Mouse (Mus musculus): ENCODE results near the gene Dixdc1. TPM values are rescaled to one million over a fixed set of nuclear protein-coding genes. Genes with fewer than 3 reads are reported as not detected.
A peak's percentile ranks its signal among the peaks of the same experiment; 100 is the strongest.
"Not testable (repeated sequence)": the region's sequence is repeated elsewhere in the genome, so short reads cannot be mapped to it uniquely, and the experiment has no call there.

Dixdc1 gene
- total RNA-seq, 4 experiments from 2014 or later = 9.5 to 13.6 (median 11.7) TPM

- no peak for DNase-seq
These were observed 92.4 kb downstream of the Dixdc1 start for GRCm38 (mm10) chr9:50646826-50647370.

- DNase-seq = no peak
These were observed 105.0 kb downstream of the Dixdc1 start for GRCm38 (mm10) chr9:50634270-50634669.

- DNase-seq = no peak
These were observed 106.3 kb downstream of the Dixdc1 start for GRCm38 (mm10) chr9:50633059-50633458.

- no peak for DNase-seq
These were observed 107.2 kb downstream of the Dixdc1 start for GRCm38 (mm10) chr9:50632016-50632688.

GRCm38 (mm10) chr9:50630903-50631302, 108.4 kb downstream of the Dixdc1 start:
- not testable (repeated sequence) for DNase-seq

- no peak for DNase-seq
These were observed 121.5 kb downstream of the Dixdc1 start for GRCm38 (mm10) chr9:50617794-50618330.

- DNase-seq = peak; percentile 85
These were observed 122.3 kb downstream of the Dixdc1 start, which contains the start of the genes Pih1d2 and Nkapd1 for GRCm38 (mm10) chr9:50616766-50617603. Pih1d2 (plus strand) TSS chr9:50617321. Nkapd1 (minus strand) TSS chr9:50617464.

- DNase-seq = no peak
These were observed 123.2 kb downstream of the Dixdc1 start for GRCm38 (mm10) chr9:50616161-50616560.

Other genes with a start within 250 kb of the Dixdc1 start
- under 1 TPM in 2 of 4 experiments, not detected in 2; 0.28 to 0.35 TPM for gene Plet1, start 245.0 kb downstream of the Dixdc1 start, total RNA-seq (2022)
- gene Pts, start 210.8 kb downstream of the Dixdc1 start, total RNA-seq (2022) = 10 to 100 TPM; 54.1 to 70.2 (median 63.4) TPM
- gene Il18, start 184.7 kb downstream of the Dixdc1 start, total RNA-seq (2022) = 1 to 10 TPM; 5.5 to 9.1 (median 7.3) TPM
- gene Bco2, start 184.3 kb downstream of the Dixdc1 start, total RNA-seq (2022) = 1 to 10 TPM; 4.8 to 7.0 (median 5.6) TPM
- gene Tex12, start 178.2 kb downstream of the Dixdc1 start, total RNA-seq (2022) = not detected
- 100 to 1,000 TPM; 137 to 229 (median 191) TPM for gene Sdhd, start 135.7 kb downstream of the Dixdc1 start, total RNA-seq (2022)
- 100 to 1,000 TPM; 139 to 206 (median 156) TPM for gene Timm8b, start 135.6 kb downstream of the Dixdc1 start, total RNA-seq (2022)
- 1 to 10 TPM; 2.5 to 3.5 (median 3.0) TPM for gene Pih1d2, start 122.2 kb downstream of the Dixdc1 start, total RNA-seq (2022)
- gene Nkapd1, start 122.1 kb downstream of the Dixdc1 start, total RNA-seq (2022) = 10 to 100 TPM; 16.8 to 24.3 (median 22.4) TPM
- gene Dlat, start 79.7 kb downstream of the Dixdc1 start, total RNA-seq (2022) = 100 to 1,000 TPM in 2 of 4 experiments, 10 to 100 TPM in 2; 71.5 to 123 (median 102) TPM
- 1 to 10 TPM; 6.6 to 9.3 (median 7.9) TPM for gene 2310030G06Rik, start 7.0 kb upstream of the Dixdc1 start, total RNA-seq (2022)
- 10 to 100 TPM; 26.8 to 60.1 (median 38.2) TPM for gene Cryab, start 11.8 kb upstream of the Dixdc1 start, total RNA-seq (2022)
- gene Hspb2, start 12.8 kb upstream of the Dixdc1 start, total RNA-seq (2022) = 1 to 10 TPM; 3.0 to 3.2 (median 3.1) TPM
- 1 to 10 TPM; 5.3 to 8.9 (median 6.7) TPM for gene Fdxacb1, start 28.7 kb upstream of the Dixdc1 start, total RNA-seq (2022)
- gene Alg9, start 35.5 kb upstream of the Dixdc1 start, total RNA-seq (2022) = 10 to 100 TPM; 17.6 to 31.5 (median 21.7) TPM
- 10 to 100 TPM; 43.1 to 53.3 (median 44.2) TPM for gene 1110032A03Rik, start 36.0 kb upstream of the Dixdc1 start, total RNA-seq (2022)
- gene Ppp2r1b, start 105.8 kb upstream of the Dixdc1 start, total RNA-seq (2022) = 10 to 100 TPM; 32.9 to 46.7 (median 43.7) TPM